Mouse (Mus musculus) brain, embryonic 14.5 days (tissue): ENCODE measurements at regions not wholly inside any gene's neighbourhood (a gene's known extent, or its start where the extent isn't known, plus 50 kb on each side); places are given as distances from the start of the nearest gene placed in this dataset.

Experiments
- CTCF ChIP-seq: fragments of 200-500 bp; IDR thresholded peaks from 2 replicates; pipeline ENCODE4 v1.5.1; 2012; ENCODE audit warnings: inconsistent platforms, mild to moderate bottlenecking, moderate library complexity, borderline replicate concordance; ENCODE audit not compliant: insufficient read depth, insufficient read length; ENCODE audit errors: extremely low read depth
- POLR2A ChIP-seq: fragments of 200-500 bp; IDR thresholded peaks from 2 replicates; pipeline ENCODE4 v1.6.1; 2012; ENCODE audit warnings: mild to moderate bottlenecking, inconsistent platforms, borderline replicate concordance; ENCODE audit not compliant: poor library complexity, insufficient read depth, insufficient read length, severe bottlenecking; ENCODE audit errors: extremely low read depth

DNA sequence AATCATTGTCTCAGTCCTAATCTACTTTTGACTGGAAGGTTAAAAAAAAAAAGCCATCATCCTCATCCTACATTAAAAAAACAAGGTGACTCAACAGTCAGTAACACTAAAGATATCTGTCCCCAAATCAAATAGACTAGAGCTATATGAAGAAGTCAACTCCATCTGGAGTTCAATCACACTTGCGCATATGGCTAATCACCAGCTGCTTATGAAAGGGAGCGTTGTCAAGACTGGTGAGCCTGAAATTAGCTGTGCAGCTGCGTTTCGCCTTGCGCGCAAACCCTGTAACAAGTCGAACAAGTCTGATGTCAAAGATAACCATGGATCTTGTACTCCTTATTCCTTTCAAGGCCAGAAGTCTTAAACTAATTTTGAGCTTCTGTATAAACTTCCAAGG is 137.6 kb downstream of the Dmrta1 start:
- no peak for TF ChIP-seq CTCF
- TF ChIP-seq POLR2A, result no peak
